Mouse (Mus musculus): ENCODE data around the gene Med24.
"Not testable (repeated sequence)": the region's sequence is repeated elsewhere in the genome, so short reads cannot be mapped to it uniquely, and the experiment has no call there.

The Med24 gene

GRCm38 (mm10) chr11:98685642-98686041, 43.6 kb downstream of the Med24 start:
- DNase-seq = no peak

DNA sequence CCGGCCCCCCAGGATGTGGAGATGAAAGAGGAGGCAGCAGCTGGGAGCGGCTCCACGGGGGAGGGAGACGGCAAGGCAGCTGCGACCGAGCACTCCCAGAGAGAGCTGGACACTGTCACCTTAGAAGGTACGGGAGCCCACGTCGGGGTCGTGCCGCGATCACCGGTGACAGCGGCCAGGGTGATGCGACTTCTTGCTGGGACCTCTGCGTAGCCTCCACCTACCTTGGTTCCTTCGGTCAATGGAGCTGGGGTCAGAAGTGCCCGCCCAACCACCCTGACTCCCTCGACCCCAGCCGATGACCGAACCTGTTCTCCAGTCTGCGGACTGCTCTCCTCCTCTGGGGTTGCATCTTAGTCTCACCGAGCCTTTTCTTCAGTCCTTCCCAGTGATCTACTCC, 46.4 kb downstream of the Med24 start:
- peak; percentile 21 for DNase-seq

DNA sequence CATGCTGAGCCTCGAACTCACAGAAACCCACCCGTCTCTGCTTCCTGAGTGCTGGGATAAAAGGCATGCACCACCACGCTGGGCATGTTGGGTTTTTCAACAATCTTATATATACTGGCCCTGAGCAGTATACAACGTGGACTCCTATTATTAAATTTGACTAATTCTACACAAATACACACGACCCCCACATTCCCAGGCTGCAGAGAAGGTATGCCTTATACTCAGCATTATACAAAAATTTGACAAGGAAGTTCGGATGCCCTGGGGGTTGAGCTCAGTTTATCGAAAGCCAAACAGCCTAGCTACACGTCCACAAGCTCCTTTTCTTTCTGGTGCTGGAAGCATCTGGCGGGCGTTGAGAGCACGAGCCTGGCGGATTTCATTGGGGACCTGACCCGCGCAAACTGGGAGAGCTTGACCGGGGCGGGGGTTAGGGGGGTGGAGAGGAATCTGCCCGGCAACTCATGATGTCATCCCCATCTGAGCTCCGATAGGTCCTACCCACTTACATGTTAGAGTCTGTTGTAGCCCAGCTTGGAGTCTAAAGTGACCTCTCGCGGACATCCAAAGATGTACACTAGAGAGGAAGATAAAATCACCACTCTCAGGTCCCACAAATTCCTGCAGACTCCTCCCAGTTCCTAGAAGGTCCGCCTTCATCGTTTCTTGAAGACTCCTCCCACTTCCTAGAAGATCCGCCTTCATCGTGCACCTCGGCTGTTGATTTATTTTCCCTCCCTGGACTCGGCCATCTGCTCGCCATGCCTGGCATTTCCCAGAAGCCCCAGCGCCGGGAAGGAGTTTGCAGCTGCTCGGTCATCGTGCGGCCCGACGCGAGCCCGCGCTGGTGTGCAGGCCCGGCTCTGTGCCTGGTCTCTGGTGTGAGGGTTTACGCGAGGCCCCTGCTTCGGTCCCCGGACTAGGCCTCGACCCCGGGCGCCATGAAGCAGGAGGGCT, 47.2 kb downstream of the Med24 start, which contains the start of gene Psmd3:
TSS of gene Psmd3 (plus strand) at position 769 of the 960 bp plus-strand sequence.
- peak; percentile 97 for DNase-seq

DNA sequence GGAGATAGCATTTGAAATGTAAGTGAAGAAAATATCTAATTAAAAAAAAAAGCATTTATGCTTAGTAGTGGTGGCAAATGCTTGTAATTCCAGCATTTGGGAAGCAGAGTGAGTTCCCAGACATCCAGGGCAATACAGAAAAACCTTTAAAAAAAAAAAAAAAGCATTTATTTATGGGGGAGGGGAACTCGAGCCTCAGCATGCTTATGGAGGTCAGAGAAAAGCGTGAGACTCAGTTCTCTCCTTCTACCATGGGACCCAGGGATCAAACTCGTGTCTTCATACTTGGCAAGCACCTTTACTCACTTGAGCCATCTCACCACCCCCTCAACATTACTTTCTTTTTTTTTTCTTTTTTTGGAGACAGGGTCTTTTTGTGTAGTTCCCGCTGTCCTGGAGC, 48.0 kb downstream of the Med24 start:
- no peak for DNase-seq

GRCm38 (mm10) chr11:98680595-98680994, 48.6 kb downstream of the Med24 start:
- not testable (repeated sequence) for DNase-seq

DNA sequence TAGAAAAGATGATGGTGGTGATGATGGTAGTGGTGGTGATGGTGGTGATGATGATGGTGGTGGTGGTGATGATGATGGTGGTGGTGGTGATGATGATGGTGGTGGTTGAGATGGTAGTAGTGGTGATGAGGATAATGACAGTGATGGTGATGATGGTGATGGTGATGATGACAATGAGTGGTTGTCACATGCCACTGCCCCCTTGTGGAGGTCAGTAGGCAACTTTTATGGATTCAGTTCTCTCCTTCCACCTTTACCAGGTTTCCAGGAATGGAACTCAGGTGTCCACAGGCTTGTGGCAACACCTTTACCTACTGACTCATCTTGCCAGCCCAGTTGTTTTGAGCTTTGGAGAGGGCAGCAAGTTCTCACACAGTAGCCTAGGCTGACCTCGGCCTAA, 49.2 kb downstream of the Med24 start:
- no peak for DNase-seq

DNA sequence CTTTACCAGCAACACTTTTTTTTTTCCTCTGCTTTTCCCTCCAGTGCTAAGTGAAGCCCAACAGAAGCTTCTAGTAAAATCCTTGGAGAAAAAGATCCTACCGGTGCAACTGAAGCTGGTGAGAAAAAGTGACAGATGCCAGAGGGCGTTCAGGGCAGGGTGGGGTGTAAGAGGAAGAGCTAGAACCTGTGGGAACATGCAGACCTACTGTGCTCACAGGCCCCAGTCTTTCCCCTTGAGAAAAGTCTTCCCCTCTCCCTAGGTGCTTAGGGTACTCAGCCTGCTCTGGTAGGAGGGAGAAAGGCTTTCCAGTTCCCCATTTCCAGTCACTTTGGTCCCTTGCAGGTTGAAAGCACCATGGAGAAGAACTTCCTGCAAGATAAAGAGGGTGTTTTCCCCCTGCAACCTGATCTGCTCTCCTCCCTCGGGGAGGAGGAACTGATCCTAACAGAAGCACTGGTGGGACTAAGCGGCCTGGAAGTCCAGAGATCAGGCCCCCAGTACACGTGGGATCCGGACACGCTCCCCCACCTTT, 53.3 kb downstream of the Med24 start:
- DNase-seq = no peak

DNA sequence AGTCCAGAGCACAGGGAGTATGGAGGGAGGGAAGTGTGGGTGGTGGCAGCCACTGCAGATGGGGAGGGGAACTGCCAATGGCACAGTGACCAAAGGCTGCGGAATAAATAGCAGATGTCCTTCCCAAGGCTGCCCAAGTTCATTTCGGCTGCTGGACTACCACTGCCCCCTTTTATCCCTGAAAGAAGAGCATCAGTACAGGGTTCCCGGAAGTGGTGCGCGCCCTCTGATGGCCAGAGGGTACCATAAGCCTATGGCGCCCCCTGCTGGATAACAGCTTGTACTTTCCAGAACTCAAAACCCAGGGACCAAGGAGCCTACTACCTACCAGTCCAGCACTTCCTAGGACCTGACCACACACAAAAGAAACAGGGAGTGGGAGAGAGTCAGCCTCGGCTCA, 56.1 kb downstream of the Med24 start:
- peak; percentile 78 for DNase-seq

GRCm38 (mm10) chr11:98672482-98672881, 56.8 kb downstream of the Med24 start:
- no peak for DNase-seq

GRCm38 (mm10) chr11:98671857-98672256, 57.4 kb downstream of the Med24 start:
- DNase-seq = no peak

DNA sequence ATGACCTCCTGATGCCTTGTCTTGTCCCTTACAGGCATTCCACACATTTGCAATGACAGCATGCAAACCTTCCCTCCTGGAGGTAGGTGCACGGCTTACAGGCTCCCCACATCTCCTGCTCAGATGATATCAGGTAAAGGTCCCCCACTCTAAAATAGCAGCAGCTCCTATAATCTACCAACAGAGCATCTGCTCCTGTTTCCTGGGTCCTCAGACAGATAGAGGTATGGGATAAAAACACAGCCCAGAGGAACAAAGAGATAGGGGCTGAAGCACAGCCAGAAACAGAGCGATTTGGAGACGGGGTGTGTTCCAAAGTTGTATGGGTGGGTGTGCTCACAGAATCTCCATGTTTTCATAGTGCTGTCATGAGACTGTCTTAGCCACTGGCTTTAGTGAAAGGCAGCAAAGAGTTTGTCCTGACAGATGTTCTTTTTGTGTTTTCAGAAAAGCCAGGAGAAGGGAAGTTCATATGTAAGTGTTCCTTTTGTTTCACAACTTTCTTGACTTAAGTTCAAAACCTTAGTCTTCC, 57.9 kb downstream of the Med24 start:
- DNase-seq = no peak

GRCm38 (mm10) chr11:98668984-98669383, 60.3 kb downstream of the Med24 start:
- DNase-seq = no peak

GRCm38 (mm10) chr11:98664091-98664490, 65.1 kb downstream of the Med24 start, which contains the start of gene Gsdma:
Gene Gsdma, plus strand, starts transcription at chr11:98664351.
- no peak for DNase-seq

DNA sequence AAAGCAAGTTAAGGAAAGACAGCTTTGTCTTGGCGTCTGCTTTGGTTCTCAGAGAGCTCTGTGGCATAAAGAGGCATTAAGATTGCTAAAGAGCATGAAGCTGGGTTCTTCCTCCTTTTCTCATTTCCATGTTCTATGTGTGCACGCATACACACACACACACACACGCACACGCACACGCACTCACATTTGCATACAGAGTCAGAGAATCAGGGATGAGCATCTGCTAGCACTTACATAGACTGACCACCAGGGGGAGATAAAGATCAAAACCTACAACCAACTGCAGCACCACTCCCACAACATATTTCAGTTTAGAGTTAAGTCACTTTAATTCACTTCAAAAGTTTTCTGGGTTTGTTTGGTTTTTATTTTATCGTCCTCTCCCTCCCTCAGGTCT, 68.7 kb downstream of the Med24 start:
- peak; percentile 72 for DNase-seq

DNA sequence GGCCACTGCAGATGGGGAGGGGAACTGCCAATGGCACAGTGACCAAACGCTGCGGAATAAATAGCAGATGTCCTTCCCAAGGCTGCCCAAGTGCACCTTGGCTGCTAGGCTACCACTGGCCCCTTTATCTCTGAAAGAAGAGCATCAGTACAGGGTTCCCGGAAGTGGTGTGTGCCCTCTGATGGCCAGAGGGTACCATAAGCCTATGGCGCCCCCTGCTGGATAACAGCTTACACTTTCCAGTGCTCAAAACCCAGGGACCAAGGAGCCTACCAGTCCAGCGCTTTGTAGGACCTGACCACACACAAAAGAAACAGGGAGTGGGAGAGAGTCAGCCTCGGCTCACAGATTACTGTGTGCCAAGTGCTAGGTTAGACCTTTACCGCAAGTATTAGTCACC, 74.2 kb downstream of the Med24 start:
- peak; percentile 74 for DNase-seq
